Mouse (Mus musculus) brain, embryonic 14.5 days (tissue): ENCODE measurements around the gene Gm20431. TPM values are rescaled to one million over a fixed set of nuclear protein-coding genes. Genes with fewer than 3 reads are reported as not detected.

ENCODE experiments used
- DNase-seq: peaks from one replicate; pipeline ENCODE4 v3.0.0-alpha.2; 2011; ENCODE audit warnings: low read depth
- CTCF ChIP-seq: fragments of 200-500 bp; IDR thresholded peaks from 2 replicates; pipeline ENCODE4 v1.5.1; 2012; ENCODE audit warnings: inconsistent platforms, mild to moderate bottlenecking, moderate library complexity, borderline replicate concordance; ENCODE audit not compliant: insufficient read depth, insufficient read length; ENCODE audit errors: extremely low read depth
- POLR2A ChIP-seq: fragments of 200-500 bp; IDR thresholded peaks from 2 replicates; pipeline ENCODE4 v1.6.1; 2012; ENCODE audit warnings: mild to moderate bottlenecking, inconsistent platforms, borderline replicate concordance; ENCODE audit not compliant: poor library complexity, insufficient read depth, insufficient read length, severe bottlenecking; ENCODE audit errors: extremely low read depth
- polyA plus RNA-seq: library from polyadenylated mRNA; depleted of rRNA; stranded (reverse); fragments of >200 nt; gene quantifications from 2 replicates; pipeline ENCODE4 v1.2.3, GENCODE M21; 2012

Gene Gm20431
- polyA plus RNA-seq, 1 experiment = 3.5 TPM

DNA sequence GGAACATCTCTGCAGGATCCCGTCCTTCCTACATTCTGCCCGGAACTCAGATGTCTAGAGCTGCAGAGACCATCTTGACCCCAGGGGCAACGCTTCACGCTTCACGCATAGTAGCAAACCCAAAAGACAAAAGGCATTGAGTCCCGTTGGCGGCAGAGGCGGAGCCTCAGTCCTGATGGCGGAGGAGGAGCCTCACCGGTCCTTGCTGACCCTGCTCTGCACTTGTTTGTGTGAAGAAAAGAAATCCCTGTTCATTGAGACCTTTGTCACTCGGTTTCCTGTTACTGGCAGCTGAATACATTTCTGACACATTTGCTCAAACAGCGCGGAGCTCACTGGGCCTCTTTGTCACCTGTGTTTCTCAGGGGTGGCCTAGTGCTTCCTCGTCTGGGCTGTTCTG, 34.2 kb upstream of the Gm20431 start:
- no peak for DNase-seq
- TF ChIP-seq CTCF = no peak
- no peak for TF ChIP-seq POLR2A

- no peak for DNase-seq
- no peak for TF ChIP-seq POLR2A
- TF ChIP-seq CTCF = no peak
Observed at GRCm38 (mm10) chr2:167694963-167695362, 33.7 kb upstream of the Gm20431 start.

GRCm38 (mm10) chr2:167694244-167694643, 32.9 kb upstream of the Gm20431 start:
- DNase-seq = no peak
- no peak for TF ChIP-seq CTCF
- no peak for TF ChIP-seq POLR2A

DNA sequence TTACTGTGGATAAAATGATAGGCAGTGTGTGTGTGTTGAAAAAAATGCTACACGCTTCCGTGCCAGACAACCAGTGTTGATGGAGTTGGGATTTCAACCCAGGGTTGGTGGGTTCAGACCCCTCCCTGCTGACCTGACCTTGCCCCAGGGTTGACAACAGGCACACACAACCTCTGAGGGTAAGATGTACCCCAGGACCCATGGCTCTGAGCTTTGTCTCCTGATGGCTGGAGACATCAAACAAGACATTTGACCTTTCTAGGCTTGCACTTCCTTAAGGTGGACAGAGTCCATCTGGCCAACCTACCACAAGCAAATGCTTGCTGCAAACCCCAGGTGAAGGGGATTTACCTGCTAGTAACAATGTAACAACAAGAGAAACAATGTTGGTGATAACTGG, 32.2 kb upstream of the Gm20431 start:
- no peak for DNase-seq
- no peak for TF ChIP-seq POLR2A
- TF ChIP-seq CTCF = no peak

GRCm38 (mm10) chr2:167692831-167693230, 31.5 kb upstream of the Gm20431 start:
- DNase-seq = no peak
- TF ChIP-seq POLR2A (no peak), CTCF (no peak)

DNA sequence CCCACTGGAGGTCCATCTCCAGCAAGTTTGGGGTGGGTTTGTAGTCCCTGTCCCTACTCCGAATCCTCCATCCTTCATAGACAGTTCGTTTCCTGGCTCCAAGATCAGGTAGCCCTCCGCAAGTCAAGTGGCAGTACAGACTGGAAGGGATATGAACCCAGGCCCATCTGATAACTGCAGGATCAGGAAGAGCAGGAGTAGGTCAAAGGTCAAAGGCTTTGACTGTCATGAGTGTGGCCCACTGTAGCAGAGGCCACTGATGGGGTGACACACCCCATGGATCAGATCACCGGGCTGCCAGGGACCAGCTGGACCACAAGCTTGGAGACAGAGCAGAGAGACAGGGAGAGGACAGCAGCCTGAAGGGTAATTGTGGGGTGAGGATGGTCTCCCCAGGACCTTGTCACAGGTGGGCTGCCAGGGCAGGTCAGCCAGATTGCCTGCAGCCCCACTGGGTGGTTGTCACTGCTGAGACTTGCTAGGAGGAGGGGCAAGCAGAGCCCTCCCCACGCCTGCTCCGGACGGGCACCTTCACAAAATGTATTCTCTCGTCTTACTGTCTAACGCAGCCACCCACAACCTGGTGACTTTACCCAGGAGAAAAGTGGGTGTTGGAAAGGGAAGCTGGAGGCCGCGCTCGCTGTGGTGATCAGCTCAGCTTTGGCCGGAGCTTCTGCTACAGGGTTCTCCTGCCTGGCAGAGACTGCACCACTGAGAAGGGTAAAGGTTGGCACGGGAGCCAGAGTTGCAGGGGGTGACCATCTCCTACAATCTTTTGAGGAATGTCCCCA, 30.8 kb upstream of the Gm20431 start:
- TF ChIP-seq CTCF = no peak
- TF ChIP-seq POLR2A = no peak
- DNase-seq = no peak

- DNase-seq = no peak
- TF ChIP-seq POLR2A (no peak), CTCF (no peak)
Observed at GRCm38 (mm10) chr2:167691410-167691809, 30.1 kb upstream of the Gm20431 start.

DNA sequence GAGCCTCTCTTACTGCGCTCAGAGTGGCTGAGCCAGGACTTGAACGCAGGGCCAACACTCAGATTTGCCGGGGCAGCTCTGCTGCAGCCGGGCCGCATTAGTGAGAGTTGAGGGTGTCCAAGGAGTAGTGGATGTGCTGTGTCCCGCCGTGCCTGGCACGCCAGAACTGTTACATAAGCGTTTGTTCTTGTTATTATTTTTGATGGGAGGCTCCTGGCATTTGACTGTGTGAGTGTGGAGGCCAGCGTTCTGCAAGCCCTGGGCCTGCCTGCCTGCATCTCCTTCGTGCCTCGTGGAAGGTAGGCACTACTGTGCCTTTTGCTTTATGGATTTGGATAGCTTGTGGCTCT, 29.6 kb upstream of the Gm20431 start:
- DNase-seq = no peak
- no peak for TF ChIP-seq POLR2A
- no peak for TF ChIP-seq CTCF

- no peak for DNase-seq
- no peak for TF ChIP-seq CTCF
- TF ChIP-seq POLR2A = no peak
Observed at GRCm38 (mm10) chr2:167690219-167690961, 29.1 kb upstream of the Gm20431 start.

DNA sequence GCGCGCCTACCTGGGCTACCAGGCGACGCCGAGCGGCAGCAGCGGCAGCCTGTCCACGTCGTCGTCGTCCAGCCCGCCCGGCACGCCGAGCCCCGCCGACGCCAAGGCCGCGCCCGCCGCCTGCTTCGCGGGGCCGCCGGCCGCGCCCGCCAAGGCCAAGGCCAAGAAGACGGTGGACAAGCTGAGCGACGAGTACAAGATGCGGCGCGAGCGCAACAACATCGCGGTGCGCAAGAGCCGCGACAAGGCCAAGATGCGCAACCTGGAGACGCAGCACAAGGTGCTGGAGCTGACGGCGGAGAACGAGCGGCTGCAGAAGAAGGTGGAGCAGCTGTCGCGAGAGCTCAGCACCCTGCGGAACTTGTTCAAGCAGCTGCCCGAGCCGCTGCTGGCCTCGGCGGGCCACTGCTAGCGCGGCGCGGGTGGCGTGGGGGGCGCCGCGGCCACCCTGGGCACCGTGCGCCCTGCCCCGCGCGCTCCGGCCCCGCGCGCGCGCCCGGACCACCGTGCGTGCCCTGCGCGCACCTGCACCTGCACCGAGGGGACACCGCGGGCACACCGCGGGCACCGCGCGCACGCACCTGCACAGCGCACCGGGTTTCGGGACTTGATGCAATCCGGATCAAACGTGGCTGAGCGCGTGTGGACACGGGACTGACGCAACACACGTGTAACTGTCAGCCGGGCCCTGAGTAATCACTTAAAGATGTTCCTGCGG, 28.4 kb upstream of the Gm20431 start, which contains the start of gene Tmem189:
Tmem189 (minus strand) TSS at position 322 of the 718 bp plus-strand sequence.
- no peak for TF ChIP-seq POLR2A
- TF ChIP-seq CTCF = no peak
- peak; percentile 74 for DNase-seq

DNA sequence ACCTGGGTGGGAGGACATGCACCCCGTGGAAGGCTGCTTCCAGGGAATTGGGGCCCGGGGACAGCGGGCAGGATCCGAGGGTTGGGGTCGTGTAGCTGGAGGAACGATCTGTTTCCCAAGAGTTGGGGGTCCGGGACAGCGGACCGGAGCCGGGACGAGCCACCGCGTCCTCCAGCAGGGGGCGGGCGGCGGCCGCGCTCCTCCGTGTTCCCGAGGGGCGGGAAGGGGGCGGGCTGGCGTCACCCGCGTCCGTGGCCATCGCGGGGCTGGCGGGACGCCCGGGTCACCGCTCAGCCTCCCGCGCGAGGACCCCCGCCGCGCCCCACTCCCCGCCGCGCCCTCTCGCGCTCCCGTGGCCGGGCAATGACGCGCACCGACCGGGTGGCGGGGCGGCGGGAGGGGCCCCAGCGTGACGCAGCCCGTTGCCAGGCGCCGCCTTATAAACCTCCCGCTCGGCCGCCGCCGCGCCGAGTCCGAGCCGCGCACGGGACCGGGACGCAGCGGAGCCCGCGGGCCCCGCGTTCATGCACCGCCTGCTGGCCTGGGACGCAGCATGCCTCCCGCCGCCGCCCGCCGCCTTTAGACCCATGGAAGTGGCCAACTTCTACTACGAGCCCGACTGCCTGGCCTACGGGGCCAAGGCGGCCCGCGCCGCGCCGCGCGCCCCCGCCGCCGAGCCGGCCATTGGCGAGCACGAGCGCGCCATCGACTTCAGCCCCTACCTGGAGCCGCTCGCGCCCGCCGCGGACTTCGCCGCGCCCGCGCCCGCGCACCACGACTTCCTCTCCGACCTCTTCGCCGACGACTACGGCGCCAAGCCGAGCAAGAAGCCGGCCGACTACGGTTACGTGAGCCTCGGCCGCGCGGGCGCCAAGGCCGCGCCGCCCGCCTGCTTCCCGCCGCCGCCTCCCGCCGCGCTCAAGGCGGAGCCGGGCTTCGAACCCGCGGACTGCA, 27.5 kb upstream of the Gm20431 start, which contains the start of gene Cebpb:
Cebpb (plus strand) TSS at position 418 of the 954 bp plus-strand sequence.
- TF ChIP-seq CTCF (peak; percentile 62; the same call in 1 of the 2 replicates), POLR2A (no peak)
- DNase-seq = peak; percentile 55
